Mouse (Mus musculus) thymus, postnatal 14 days (tissue): ENCODE measurements at regions not wholly inside any gene's neighbourhood (a gene's known extent, or its start where the extent isn't known, plus 50 kb on each side); places are given as distances from the start of the nearest gene placed in this dataset.

Experiments
- DNase-seq: peaks from one replicate; pipeline ENCODE4 v3.0.0; 2021

DNA sequence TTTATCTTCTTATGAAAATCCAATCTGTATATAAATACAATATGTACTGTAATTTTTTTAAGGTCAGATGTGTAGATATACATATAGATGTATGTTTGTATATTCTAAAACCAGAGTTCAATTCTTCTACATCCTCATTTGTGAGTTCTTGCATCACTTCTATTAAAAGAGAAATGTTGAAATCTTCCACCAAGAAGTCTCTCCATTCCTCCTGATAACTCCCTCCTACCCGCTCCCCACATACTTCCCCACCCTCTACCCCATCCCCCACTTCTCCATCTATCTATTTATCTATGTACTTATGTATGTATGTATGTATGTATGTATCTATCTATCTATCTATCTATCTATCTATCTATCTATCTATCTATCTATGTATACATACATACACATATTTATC is 285.3 kb downstream of the Lmo4 start:
- no peak for DNase-seq

GRCm38 (mm10) chr3:143914341-143915217 is 290.4 kb downstream of the Lmo4 start:
- DNase-seq = peak; percentile 64

DNA sequence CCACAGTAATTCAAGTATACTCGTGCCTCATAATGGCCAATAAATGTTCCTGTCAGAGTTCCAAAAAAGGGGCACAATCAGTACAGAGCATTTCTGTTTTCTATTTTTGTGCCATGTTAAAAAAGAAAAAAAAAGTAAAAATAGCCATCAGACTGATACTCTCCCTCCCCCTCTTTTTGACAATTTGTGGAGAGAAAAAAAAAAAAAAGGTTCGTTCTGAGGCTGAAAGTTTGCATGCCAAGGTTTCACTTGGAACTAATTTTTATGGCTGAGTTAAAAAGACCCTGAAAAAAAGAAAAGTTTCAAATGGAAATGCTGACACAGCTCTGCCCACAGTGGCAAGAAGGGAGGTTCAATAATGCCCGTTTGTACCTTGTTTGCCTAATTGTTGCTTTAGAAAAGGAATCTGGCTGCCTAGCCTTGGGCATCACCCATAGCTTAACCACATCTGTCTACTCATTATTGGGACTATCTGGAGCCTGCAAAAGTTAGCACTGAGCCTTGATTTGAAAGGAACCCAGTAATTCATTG is 291.9 kb downstream of the Lmo4 start:
- no peak for DNase-seq

DNA sequence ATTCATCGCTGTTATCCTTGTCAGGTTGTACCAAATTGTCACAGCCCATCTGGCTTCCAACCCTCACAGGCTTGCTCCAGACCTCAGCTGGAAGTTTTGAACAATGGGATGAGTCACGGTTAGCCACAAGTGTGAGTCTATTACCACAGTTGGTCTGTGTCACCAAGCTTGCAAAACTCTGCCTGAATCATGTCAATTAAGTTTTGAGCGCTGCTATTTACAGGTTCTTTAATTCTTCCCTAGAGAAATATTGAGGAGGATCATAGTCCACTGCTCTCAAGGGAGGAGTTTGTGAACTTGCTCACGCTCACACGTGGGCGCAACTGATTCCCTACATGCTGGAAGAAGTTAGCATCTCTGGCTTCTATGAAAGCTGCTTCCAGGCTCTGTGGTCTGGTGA is 292.6 kb downstream of the Lmo4 start:
- DNase-seq = no peak

DNA sequence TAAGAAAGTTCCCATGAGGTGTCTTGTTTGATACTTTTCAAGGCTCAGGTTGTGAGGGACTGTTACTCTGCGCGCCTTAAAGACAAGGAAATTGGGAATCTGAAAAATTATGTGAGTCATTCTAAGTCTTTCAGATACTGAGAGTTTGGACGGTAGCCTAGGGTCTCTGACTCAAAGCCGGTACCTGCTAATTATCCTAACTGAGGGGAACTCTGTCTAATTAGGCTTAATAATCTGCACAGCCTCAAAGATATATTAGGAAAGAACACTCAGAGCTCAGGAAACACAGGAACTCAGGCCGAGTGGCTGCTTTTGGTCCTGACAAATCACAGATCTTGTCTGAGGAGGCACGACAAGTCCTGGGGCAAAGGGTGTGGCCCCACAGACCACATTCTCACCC is 295.7 kb downstream of the Lmo4 start:
- DNase-seq = no peak

DNA sequence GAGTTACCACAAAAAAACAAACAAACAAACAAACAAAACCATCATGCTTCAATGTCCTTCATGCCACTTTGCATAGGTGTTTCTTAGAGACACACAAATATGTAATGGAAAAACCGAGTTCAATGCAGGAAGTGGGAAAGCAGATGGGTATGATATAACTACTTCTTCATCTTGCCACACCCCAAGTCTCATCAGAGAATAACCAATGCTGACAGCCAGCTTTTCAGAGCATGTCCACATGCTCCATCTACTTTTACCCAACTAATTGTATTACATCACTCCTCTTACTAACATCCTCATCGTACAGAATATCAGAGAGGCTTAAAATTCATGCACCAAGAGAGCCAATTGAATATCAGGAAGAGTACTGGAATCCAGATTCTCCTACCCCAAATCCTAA is 301.6 kb downstream of the Lmo4 start:
- no peak for DNase-seq

- DNase-seq = no peak
Observed at GRCm38 (mm10) chr3:143880813-143881212, 324.2 kb downstream of the Lmo4 start.

- DNase-seq = no peak
Observed at GRCm38 (mm10) chr3:143873876-143874275, 331.1 kb downstream of the Lmo4 start.

DNA sequence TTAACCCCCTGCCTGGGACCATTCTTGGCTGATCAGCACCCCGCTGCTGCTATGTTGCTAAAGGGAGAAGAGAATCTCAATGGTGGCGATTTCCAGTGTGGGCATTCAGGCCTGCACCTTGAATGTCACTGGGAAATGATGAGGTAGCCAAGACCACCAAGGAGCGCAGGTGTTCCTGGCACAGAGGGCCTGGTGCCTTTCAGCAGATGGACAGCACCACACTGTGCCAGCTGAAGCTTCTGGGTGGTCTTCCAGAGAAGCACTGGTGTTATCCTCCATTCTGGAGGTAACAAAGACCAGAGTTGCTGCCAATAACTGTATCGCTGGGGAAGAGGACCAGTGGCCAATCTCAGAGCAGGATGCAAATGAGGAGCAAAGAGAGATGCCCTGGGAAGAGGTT is 338.5 kb downstream of the Lmo4 start:
- no peak for DNase-seq

DNA sequence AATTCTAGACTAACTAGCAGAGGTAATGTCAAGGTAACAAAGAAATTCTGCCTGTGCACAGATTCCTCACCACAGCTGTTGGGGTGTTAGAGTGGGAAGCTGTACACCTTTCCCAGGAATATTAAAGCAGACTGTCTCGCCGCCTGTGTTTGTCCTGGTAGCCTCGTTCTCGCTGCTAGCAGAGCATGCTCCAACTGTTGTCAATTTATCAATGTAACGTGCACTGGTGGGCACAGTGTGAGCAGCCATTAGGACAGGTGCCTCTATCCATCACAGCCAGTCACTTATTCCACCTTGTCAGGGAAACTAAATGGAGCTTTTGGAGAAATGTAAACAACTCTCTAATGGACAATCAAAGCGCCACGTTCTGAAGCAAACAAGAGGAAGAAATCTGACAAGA is 339.4 kb downstream of the Lmo4 start:
- DNase-seq = no peak

GRCm38 (mm10) chr3:143864490-143864889 is 340.5 kb downstream of the Lmo4 start:
- no peak for DNase-seq

- no peak for DNase-seq
Observed at GRCm38 (mm10) chr3:143862531-143862930, 342.5 kb downstream of the Lmo4 start.

GRCm38 (mm10) chr3:143861866-143862265 is 343.2 kb downstream of the Lmo4 start:
- DNase-seq = no peak

DNA sequence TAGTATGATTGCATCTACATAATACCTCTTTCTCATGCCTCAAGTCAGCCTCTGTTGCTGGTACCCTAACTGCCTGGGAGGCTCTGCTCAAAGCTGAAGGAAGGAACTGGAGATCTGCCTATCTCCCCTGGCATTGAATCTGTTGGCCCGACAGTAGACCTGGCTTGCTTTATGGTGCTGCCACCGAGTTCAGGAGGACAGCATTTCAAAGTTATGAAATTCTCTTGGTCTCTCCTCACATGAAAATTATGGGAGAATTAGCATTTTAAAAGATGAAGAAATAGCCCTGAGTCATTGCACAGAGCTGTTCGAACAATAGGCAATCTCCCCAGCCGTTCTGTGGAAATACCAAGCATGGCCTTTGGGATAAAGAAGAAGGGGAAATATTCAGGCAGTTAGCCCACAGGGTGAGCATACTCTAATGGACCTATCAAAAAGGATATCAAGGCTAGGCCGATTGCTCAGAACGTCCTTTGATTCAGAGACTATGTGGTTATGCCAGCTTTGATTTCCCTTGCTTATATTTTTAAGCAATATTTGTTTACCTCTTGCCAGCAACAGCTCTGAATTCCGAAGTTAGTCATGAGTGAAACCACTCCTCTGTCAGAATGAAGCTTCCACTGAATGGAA is 369.3 kb downstream of the Lmo4 start:
- no peak for DNase-seq

- no peak for DNase-seq
Observed at GRCm38 (mm10) chr3:143834725-143835124, 370.3 kb downstream of the Lmo4 start.

DNA sequence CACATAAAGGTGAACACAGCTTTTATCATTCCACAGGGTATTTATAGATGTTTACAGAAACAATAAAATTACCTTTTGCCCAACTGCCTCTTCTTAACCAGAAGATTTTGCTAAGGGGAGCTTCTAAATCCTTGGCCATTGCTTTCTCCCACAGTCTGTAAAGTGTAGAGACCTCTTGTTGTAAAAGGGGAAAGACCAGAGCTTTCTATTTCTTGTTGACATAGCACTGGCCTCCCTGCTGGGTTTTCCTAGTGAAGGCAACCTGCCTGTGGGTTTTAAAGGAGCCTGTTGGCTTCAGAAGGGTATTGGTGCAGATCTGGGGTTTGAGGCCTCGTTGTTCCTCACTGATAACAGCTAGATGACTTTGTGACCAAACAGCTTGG is 381.6 kb downstream of the Lmo4 start:
- DNase-seq = no peak

GRCm38 (mm10) chr3:143822564-143823394 is 382.2 kb downstream of the Lmo4 start:
- no peak for DNase-seq

GRCm38 (mm10) chr3:143807544-143807943 is 397.5 kb downstream of the Lmo4 start:
- no peak for DNase-seq

DNA sequence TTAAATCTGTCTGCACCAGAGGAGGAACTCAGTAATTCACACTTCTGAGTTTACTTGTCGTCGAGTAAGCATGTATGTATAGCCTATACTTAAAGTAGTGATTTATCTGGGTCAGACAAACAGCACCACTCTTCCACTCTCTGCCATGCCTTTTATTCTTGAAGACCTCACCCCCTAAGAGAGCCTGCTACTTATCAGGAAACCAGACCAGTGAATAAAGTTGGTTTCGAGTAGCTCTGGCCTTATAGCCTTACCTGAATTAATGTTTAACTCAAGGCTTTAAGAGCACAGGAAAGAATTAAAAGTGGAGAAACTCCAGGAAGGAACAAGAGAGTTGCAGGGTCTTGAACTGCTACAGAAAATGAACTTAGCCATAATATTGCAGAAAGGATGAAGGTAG is 398.1 kb downstream of the Lmo4 start:
- DNase-seq = no peak

DNA sequence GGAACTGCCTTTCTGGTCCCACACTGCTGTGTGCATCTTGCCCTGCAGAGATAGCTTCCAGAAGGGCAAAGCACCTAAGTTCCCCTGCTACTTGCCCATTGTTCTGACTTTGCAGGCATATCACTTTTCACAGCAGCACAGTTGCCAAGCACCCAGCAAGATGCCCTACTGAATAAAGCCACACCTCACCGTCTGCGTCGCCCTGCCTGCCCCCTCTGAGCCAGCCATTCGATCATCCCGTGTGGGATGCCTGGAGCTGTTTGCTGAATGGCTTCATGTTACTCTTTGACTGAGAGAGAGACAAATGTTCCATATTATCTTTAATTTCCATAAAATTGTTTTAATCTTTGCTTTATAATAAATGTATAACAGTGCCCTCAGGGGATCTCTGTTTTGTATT is 407.2 kb downstream of the Lmo4 start:
- no peak for DNase-seq

- DNase-seq = no peak
Observed at GRCm38 (mm10) chr3:143790905-143791304, 414.1 kb downstream of the Lmo4 start.

GRCm38 (mm10) chr3:143789932-143790570 is 415.0 kb downstream of the Lmo4 start:
- no peak for DNase-seq

- no peak for DNase-seq
Observed at GRCm38 (mm10) chr3:143786889-143787288, 418.1 kb downstream of the Lmo4 start.
